Mouse (Mus musculus) small intestine, adult 10 weeks (tissue): ENCODE data around the gene Sh2d4b. TPM values are rescaled to one million over a fixed set of nuclear protein-coding genes. Genes with fewer than 3 reads are reported as not detected.

ENCODE experiments used
- polyA plus RNA-seq: library from polyadenylated mRNA; stranded (reverse); fragments of 350-450 nt; fragmentation: Illumina TruSeq; extraction: RNeasy Lipid Tissue Mini Kit (QIAGEN cat#74804); gene quantifications from one replicate; pipeline ENCODE4 v1.2.3, GENCODE M21; 2014; ENCODE audit warnings: low replicate concordance

The Sh2d4b gene
- polyA plus RNA-seq = 0.33 TPM

GRCm38 (mm10) chr14:40893196-40893595 lies at the start of gene Sh2d4b:
Gene Sh2d4b (minus strand): TSS chr14:40893266.

Other genes starting within 250 kb of the Sh2d4b start
- gene Tspan14, start 73.5 kb upstream of the Sh2d4b start, polyA plus RNA-seq = 9.9 TPM
- gene Fam213a, start 120.5 kb upstream of the Sh2d4b start, polyA plus RNA-seq = 636 TPM
- gene Dydc2, start 175.9 kb upstream of the Sh2d4b start, polyA plus RNA-seq = not detected
- not detected for gene Dydc1, start 179.6 kb upstream of the Sh2d4b start, polyA plus RNA-seq
- 0.37 TPM for gene Mat1a, start 211.8 kb upstream of the Sh2d4b start, polyA plus RNA-seq
- 0.37 TPM for gene Sftpa1, start 238.5 kb upstream of the Sh2d4b start, polyA plus RNA-seq